Mouse (Mus musculus) left cerebral cortex, adult 8-10 months (tissue): ENCODE data around the gene Pip4k2a. TPM values are rescaled to one million over a fixed set of nuclear protein-coding genes. Genes with fewer than 3 reads are reported as not detected.
"Not testable (repeated sequence)": the region's sequence is repeated elsewhere in the genome, so short reads cannot be mapped to it uniquely, and the experiment has no call there.

Experiments used
- DNase-seq, 2 experiments: peaks; one replicate each; pipeline ENCODE4 v3.0.0; 2022; ENCODE audit warnings: low spot score in 2 of 2
- total RNA-seq, 4 experiments: library from RNA; stranded (reverse); gene quantifications; 2 replicates each; pipeline ENCODE4 v1.2.4; 2022

The Pip4k2a gene
- total RNA-seq, 4 experiments from 2014 or later = 61.9 to 66.5 (median 64.9) TPM

DNA sequence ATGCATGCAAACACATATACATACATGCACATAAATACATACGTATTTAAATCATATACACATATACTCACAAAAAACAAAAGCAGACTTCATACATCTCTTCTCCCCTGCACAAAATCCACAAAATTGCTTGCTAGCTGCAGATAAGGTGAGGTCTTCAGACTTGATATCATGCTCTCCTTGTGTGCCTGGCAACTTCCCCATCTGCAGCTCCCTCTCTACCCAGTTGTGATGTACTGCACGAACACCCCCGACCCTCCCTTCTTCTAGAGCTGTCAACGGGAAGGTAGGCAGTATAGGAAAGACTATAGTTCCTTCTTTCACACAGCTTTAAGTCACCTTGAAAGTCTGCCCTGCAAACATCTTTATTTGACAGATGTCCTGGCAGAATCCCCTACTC is 96.8 kb downstream of the Pip4k2a start:
- DNase-seq = no peak

DNA sequence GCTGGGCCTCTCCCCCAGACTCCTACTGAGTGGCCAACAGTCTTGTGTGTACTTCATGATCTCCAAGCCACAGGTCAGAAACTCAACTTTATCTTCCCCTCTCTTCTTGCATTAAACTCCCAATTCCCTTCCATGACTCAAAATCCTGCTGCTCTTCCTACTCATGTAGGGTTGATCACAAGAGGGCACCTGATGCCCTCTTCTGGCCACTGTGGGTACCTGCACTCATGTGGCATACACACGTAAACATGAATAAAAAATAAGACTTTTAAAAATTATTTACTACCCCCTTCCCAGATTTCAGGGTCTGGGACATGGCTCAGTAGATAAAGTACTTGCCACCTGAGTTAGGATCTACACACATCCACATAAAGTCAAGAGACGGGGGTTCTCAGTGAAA is 97.3 kb downstream of the Pip4k2a start:
- DNase-seq = no peak

DNA sequence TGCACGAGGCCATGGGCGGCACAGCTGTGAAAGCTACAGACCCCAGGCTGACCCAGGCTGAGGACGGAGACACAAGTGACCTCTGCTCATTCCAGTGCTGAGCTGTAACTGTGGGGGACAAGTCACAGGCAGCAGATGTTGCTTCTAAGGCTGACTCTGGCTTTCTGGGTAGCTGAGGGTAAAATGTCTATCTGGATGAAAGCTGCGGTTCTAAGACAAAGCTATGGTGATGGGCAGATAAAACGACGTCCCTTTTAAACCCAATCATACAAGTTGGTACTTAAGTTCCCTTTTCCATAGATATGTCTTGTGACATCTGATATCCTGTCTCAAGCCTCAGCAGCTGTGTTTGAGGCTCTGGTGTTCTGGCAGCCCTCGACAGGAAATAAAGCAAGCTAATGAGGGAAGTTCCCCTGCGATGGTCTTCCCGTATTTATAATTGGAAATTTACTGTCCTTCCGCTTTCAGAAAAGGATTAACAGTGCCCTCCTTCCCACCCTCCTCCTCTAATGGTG is 100.1 kb downstream of the Pip4k2a start:
- DNase-seq = no peak

DNA sequence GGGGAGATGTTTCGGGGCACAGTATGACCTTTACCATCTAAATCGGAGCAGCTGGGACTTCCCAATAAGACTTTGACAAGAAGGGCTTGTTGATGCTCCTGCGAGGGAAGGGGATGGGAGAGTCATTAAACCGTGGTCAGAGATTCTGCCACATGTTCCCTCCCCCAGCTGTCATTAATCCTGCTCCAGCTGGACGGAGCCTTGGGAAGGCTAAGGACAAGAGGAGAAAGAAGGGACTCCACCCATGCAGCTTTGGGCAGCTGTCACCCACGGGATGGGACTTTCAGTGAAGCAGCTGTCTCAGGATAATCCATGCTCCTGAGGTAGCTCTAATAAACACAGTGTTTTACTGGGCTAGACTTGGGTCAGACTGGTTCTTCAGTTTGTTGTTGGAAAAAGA is 101.9 kb downstream of the Pip4k2a start:
- no peak for DNase-seq

DNA sequence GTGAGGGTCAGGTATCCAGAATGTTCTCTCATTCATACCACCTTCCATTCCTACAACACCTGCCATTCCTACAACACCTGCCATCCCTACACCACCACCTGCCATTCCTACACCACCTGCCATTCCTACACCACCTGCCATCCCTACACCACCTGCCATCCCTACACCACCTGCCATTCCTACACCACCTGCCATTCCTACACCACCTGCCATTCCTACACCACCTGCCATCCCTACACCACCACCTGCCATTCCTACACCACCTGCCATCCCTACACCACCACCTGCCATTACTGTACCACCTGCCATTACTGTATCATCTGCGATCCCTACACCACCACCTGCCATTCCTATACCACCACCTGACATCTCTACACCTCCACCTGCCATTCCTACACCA is 104.6 kb downstream of the Pip4k2a start:
- not testable (repeated sequence) for DNase-seq

DNA sequence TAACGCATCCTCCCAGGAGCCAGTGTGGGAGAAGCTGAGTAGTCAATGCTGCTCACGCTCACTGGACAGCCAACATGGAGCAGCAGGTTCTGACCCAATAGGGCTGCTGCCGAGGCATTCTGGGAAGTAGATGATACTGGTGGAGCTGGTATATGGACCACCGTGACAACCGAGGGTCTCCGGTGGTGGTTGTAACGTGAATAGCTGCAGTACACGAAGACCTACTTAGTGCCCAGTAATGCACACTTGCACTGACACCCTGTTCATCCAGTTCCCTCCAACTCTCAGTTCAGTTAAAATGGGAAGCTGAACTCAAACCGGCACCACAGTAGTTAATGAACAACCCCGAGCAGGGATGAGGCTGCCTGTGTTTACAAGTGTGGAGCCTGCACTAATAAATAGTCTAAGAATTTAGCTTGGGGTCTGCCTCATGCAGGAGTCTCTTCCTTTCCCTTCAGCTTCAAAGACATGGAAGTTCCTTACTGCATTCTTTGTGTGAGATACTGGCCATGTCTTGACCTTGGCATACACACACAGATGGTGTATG is 105.9 kb downstream of the Pip4k2a start:
- DNase-seq = no peak

DNA sequence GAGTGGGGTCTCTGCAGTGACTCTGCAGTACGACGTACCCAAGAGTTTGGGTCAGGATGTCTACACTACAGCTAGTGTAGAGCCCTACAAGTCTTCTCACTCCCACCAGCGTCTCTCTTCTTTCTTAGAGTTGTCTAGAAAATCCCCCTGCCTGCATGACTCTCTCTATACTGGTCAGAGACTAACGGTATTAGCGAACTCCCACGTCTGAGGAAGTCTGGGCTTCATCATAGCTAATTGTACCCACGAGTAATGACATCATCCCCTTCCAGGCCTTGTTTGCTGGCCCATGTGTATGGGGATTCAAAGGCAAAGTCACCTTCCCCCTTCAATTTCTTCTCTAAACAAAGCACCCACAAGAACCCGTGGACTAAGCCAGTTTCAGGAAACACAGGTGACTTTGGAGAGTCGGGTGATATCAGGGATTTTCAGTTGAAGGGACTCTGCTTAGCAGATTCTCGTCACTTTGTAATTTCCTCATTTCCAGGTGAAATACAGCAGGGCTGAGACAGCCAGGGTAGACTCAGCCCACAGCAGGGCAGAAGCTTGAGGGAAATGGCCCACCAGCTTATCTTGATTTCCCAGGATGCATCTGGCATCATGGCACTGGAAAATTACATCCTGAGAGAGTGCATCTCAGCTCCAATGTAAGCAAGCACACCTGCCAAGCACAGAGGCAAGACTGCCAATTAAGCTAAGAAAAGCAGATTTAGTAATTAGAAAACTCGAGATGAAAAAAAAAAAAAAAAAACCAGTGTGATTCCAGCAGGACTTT is 107.5 kb downstream of the Pip4k2a start:
- no peak for DNase-seq

DNA sequence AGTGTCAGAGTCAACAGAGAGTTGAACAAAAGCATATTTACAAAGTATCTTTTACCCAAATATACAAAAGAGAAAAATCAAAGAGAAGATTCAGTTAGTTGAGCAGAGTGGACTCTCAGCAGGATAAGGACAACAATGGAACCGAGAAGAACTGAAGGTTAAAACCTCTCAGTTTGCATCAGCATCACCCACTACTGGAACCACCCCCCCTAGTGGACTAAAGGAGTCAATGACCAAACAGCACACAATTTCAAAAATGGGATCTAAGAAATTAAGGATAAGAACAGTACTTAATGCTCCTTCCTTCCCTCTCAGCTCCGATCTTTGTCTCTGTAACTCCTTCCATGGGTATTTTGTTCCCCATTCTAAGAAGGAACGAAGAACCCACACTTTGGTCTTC is 113.6 kb downstream of the Pip4k2a start:
- no peak for DNase-seq

DNA sequence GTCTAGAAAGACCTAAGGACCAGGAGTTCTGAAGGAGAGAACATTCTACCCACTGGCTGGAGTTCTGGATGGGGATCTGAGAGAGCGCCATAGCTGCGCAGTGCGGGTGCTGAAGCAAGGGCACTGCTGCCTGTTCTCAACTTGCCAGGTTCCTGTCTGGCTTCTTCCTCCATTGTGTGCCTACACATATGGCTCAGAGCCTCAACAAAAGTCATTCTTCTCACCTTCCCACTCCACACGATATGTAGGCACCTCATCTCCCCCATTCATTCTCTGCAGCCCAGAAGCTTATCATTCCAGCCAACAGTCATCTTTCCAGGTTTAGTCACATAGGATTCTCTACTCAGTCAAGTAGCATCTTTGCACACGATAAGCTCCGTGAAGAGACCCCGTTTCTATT is 123.3 kb downstream of the Pip4k2a start:
- peak in 1 of 2 experiments; percentile 31 for DNase-seq

DNA sequence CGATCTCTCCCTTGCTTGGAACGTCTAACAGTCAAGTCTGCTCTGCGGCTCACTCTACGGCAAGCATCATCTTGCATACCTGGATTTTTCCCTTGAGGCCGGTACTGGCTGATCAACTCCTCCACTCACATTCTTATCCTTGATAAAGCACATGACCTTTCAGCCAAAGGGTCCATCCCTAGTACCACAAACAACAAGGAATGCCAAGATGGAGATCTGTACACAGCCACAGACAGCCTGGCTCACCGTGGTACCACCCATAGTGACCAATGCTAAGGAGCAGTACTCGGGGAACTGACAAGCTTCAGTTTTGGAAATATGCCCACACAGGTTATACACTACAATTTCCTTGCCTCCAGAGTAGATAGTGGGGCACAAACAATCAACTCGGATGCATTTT is 123.9 kb downstream of the Pip4k2a start:
- no peak for DNase-seq

DNA sequence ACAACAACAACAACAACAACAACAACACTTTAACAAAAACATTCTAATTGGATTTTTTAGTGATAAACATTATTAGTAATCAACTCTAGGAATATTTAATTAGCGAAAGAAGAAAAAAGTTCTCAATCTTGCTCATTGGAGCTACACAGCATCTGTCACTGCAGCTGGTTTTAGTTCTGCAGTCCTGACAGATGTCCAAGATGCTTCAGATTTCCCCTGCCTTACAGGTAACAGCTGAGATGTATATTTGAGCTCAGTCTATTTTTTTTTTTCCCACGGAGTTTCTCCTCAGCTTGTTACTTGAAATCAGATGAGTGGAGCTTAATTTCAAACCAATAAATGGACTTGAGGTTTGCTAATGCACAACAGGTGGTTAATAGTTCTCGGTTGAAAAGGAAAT is 124.5 kb downstream of the Pip4k2a start:
- DNase-seq = no peak

DNA sequence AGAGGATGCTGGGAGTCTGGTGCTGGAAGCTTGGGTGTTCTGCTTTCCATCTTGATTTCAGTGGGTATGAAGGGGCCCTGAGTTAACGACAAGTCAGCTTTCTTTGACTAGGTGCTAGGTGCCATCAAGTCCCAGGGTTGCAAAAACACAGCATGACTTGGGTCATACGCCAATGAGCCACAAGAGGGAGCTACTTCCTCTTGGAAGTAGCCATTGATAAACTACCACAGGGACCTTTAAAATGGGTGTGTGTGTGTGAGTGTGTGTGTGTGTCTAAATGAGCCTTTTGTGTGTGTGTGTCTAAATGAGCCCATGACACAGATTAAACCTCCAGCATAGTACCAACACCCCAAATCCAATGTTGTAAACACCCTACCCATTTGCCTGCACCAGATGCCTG is 125.1 kb downstream of the Pip4k2a start:
- DNase-seq = peak; percentile 39 to 65

DNA sequence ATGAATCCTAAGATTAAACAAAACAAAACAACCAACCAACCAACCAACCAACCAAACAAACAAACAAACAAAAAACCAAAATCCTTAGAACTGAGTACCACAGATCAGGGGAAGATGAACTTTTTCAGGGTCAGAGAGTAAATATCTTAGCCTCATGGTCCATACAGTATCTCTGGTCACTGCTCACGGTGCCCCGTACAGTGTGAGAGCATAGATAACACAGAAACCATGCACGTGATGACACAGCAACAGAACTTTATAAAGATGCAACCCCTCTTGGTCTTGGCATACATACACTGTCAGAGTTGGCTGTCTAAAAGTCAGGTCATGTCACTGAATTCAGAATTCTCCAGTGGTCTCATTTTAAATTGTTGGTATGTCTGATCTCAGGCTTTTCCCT is 126.8 kb downstream of the Pip4k2a start:
- no peak for DNase-seq

DNA sequence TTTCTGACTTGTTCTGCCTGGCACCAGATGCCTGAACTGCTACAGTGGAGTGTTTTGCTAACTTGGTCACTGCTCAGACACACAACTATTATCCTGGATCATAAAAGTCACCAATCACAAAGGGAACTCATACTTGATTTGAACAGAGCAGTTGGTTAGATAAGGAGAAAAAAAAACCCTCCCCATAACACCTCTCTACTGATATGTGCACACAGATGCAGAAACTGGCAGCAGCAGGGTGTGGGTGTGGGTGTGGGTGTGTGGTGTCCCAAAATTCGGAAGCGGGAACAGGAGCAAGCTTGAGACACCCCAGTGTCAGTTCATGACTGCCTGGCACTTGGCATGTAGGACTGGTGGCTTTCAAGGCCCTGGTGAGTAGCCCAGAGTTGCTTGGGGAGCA is 130.9 kb downstream of the Pip4k2a start:
- no peak for DNase-seq

DNA sequence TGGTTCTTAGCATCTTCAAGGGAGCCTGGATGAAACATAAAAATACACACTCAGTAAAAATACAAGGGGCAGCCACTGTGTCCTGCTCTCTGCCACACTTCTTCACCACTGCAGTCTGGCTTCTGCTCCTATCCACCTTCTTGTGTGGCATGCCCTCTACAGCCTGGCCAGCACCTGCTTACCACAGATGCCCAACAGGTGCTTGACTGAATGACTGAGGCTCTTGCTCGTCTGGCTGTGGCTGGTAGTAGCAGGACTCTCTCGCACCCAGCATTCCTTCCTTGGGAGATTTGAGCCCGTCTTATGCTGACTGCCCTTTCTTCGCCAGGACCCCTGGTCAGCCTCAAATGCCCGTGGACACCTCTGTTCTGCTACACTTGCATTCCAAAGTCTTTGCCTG is 133.2 kb downstream of the Pip4k2a start:
- DNase-seq = no peak

DNA sequence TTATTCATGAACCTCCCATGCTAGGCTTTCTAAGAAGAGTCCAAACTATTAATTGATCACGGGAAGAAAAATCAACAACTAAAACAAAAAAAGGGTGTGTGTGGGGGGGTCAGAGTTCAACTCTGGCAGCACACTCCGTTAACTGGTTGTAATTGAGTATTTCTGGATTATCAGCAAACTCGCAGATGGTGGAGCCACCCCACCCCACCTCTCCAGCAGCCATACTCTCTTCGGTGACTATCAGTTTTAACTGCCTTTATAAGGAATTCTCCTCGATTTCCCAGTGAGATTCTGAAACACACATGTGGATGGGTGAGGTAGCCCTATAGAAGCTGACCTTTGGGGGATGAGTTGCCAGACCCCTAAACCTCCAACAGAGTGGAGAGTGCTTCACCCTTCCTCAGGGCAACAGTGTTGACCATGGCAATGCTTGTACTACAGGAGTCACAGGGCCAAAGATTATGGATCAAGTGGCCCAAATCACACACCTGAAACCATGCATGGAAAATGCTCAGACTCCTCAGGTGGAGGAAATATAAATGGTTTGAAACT is 136.2 kb downstream of the Pip4k2a start:
- no peak for DNase-seq

DNA sequence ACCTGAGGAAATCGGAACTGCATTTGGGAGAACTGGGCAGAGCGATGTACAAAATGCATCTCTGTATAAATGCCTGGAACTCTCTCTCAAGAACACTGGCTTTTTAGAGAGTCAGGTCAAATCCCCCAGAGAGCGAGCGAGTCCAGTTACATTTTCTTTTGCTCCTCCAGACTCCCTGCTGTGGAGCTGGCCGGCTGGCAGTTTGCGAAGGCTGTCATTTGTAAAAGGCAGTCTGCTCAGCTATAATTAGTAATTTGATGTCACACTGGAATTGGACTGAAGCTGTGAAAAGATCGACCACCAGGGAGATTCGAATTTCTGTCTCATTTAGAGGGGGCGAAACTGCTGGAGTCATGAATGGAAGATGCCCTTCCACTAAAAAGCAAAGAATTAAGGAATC is 137.2 kb downstream of the Pip4k2a start:
- DNase-seq = no peak

DNA sequence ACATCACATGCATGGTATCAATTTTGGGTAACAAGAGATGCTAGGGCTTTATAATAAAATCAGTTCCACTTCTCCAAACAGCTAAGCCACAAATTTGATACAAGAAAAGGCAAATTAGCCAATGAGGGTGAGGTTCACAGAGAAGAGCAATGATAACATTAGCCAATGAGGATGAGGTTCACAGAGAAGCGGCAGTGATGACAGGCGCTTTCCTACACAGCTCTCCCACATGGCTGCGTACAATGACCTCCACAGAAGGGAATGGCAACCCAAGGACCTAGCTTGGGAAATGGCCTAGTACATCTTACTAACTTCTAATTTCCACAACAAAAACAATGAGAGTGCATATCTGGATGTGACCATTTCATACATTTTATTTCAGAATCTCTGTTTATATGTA is 140.0 kb downstream of the Pip4k2a start:
- DNase-seq = no peak

DNA sequence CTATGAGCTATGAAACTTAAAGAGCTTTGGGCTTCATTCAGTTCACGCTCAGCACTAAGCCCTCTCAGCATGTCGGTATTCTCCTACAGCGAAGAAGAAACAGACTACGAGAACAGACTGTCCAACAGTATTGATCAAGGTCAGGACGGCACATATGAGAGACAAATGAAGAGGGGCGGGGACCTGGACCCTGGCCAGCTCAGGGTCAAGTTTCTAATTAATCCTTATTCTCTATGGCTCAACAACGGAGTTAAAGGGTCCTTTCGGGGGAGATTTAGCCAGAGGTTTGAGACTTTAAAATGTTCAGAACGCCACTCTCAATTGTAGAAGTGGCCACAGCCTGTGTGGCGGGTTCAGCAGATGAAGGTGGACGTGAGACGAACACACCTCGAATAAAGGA is 141.5 kb downstream of the Pip4k2a start:
- DNase-seq = no peak

DNA sequence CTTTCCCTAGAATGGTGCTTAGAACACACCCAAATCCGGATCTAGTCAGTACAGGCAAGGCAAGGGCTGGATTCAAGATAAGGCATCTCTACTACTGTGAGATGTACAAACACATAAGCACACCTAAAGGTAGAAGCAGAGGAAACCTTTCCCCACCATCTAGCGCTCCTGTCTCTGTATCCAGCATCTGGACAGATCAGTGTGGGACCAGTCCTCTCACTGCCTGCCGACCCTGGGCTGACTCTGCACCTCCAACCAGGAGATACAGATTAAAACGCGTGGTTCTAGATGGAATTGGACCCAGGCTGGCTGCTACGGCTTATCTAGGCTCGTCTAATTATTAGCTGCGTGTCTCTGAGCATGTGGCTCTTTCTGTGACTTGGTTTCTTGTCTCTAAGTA is 142.7 kb downstream of the Pip4k2a start:
- no peak for DNase-seq

DNA sequence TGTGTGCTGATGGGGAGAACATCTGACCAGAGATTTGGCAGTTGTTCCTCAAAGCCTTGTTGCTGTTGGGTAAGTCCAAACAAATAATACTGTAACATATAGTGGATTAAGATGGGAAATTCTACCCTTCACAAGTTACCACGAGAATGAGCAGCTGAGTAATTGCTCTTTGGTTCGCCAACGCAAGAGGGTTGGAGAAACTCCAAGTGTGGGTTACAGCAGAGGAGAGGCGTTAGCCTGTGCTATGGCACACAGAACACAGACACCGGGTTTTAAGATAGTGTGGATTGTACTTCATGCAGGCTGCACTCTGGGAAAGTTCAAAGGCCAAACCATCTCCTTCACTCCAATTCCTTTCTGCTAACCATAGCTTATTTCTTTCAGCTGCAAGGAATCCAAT is 144.6 kb downstream of the Pip4k2a start:
- peak in 1 of 2 experiments; percentile 20 for DNase-seq

DNA sequence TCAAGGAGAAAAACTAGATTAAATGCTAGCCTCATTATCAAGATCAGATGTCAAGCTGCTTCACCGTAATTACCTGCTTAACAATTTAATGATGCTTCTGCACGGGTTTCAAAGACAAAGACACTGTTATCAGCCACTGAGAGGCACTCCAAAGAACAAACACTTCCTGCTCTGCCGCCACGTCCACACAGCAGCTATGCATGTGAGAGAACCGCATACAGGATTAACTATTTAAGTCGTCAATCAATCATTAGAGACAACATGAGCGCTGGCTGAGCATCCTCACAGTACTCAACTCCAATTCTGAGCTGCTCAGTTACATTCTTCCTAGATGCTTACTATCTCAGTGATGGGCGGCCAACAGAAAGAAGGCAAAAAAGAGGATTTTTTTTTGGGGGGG is 147.3 kb downstream of the Pip4k2a start:
- DNase-seq = no peak

DNA sequence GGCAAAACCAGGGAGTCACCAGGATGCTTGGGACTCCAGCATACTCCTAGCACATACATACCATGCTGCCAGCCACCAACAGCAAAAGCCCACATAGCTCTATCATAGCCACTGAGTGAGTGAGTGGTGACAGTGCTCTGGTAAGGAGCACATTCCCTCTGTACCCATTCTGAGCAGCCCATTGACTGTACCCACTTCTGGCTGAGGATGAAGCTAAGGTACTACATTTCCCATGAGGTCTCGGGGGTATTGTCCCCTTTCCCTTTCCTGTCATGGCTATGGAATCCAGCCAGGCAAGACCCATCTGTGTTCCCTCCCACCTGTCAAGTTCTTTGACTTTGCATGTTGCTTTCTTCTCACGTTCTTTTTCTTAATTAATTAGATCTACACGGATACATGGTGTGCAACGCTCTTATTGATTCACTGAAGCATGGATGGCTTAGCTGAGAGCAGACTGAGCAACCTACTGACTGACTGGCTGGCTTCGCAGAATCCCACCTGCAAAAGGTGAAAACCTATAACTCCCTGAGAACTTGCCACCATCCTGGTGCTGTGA is 149.8 kb downstream of the Pip4k2a start:
- DNase-seq = no peak
